ENCODE assay signal across 15 mouse cellular contexts in the genomic region with DNA sequence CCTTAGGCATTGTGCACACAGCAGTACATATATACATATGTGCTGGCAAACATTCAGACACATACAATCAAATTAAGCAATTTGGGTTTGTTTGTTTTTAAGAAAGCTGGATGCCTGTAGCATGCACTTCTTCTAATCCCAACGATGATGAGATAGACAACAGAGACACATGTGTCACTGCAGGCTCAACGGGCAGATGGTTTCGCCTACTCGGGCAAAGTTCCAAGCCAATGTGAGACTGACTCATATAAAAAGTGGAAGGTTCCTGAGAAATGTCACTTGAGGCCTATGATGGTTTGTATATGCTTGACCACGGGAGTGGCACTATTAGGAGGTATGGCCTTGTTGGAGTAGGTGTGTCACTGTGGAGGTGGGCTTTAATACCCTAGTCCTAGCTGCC. TPM values are rescaled to one million over a fixed set of nuclear protein-coding genes. Genes with fewer than 3 reads are reported as not detected.
DNase-seq lines count a peak whose midpoint lies in the region; ATAC-seq and TF ChIP-seq lines count a peak whose summit lies in the region.
"Had no signal": no experiment of that assay in that cellular context is flagged by ENCODE, and none has a peak within 500 bp of the region (broad histone marks: within the 10 kb centered on the region; RNA-seq: fewer than 3 reads in every experiment).

No protein-coding gene starts in this region.

- no peaks in the 10 kb centered on the region for H3K36me3 ChIP-seq in stomach, postnatal 0 days (ENCODE audit: control insufficient read depth, insufficient read depth, low read length)
- H3K36me3 ChIP-seq in forebrain, embryonic 15.5 days, result no peaks in the 10 kb centered on the region
- H3K36me3 ChIP-seq: limb, embryonic 15.5 days; midbrain, embryonic 13.5 days; neural tube, embryonic 15.5 days had no signal

- no peaks in the 10 kb centered on the region for H3K4me1 ChIP-seq in stomach, postnatal 0 days (replicated peaks; ENCODE audit: control insufficient read depth, insufficient read depth)
- H3K4me1 ChIP-seq in forebrain, embryonic 15.5 days, result no peaks in the 10 kb centered on the region
- H3K4me1 ChIP-seq: limb, embryonic 15.5 days; midbrain, embryonic 13.5 days; neural tube, embryonic 15.5 days had no signal

- no peaks in the 10 kb centered on the region for H3K9me3 ChIP-seq in stomach, postnatal 0 days (ENCODE audit: control insufficient read depth, low read length)
- H3K9me3 ChIP-seq in forebrain, embryonic 15.5 days, result no peaks in the 10 kb centered on the region
- H3K9me3 ChIP-seq: limb, embryonic 15.5 days; midbrain, embryonic 13.5 days; neural tube, embryonic 15.5 days had no signal

- 59% methylated on average over 5 of the region's 5 CpGs for WGBS in stomach, postnatal 0 days
- WGBS in forebrain, embryonic 15.5 days, result 85% methylated on average over 5 of the region's 5 CpGs

- H3K4me2 ChIP-seq in stomach, postnatal 0 days (replicated peaks; ENCODE audit: low read depth), result no peak overlapping the region
- H3K4me2 ChIP-seq in forebrain, embryonic 15.5 days (replicated peaks), result no peak overlapping the region
- H3K4me2 ChIP-seq: limb, embryonic 15.5 days; midbrain, embryonic 13.5 days; neural tube, embryonic 15.5 days had no signal

- no peak overlapping the region for H3K4me3 ChIP-seq in stomach, postnatal 0 days (ENCODE audit: low read depth, low read length)
- no peak overlapping the region for H3K4me3 ChIP-seq in forebrain, embryonic 15.5 days
- H3K4me3 ChIP-seq: gastrocnemius, adult 2 months; limb, embryonic 15.5 days; midbrain, embryonic 13.5 days; neural tube, embryonic 15.5 days had no signal

- no peak overlapping the region for H3K9ac ChIP-seq in stomach, postnatal 0 days (ENCODE audit: low read length)
- no peak overlapping the region for H3K9ac ChIP-seq in forebrain, embryonic 15.5 days (replicated peaks)
- H3K9ac ChIP-seq: limb, embryonic 15.5 days; midbrain, embryonic 13.5 days; neural tube, embryonic 15.5 days had no signal

- H3K27ac ChIP-seq in stomach, postnatal 0 days (replicated peaks), result no peak overlapping the region
- H3K27ac ChIP-seq in forebrain, embryonic 15.5 days (replicated peaks), result no peak overlapping the region
- H3K27ac ChIP-seq: gastrocnemius, adult 2 months; limb, embryonic 15.5 days; midbrain, embryonic 13.5 days; neural tube, embryonic 15.5 days had no signal

- no peak for TF ChIP-seq CTCF in stomach, postnatal 0 days (IDR thresholded peaks at IDR 0.05; ENCODE audit: low read depth)

- H3K27me3 ChIP-seq in stomach, postnatal 0 days (ENCODE audit: control insufficient read depth, insufficient read depth, low read length), result no peaks in the 10 kb centered on the region
- H3K27me3 ChIP-seq in forebrain, embryonic 15.5 days, result peaks cover 2% of the 10 kb centered on the region; the same call in 1 of the 2 replicates
- H3K27me3 ChIP-seq: neural tube, embryonic 15.5 days had no signal

- DNase-seq in gastrocnemius, postnatal 14 days, result peak; percentile 22
- no peak for DNase-seq in gastrocnemius, postnatal 4 days (ENCODE audit: low spot score in 2 of 2)
- peak; percentile 87 for DNase-seq in 3T3-L1 (ENCODE audit: low read depth, low spot score)
- DNase-seq in adrenal gland, adult 18-20 months (ENCODE audit: low spot score in 2 of 2), result peak; percentile 34 to 35
- DNase-seq in cerebellum, postnatal 14 days, result peak; percentile 25 to 30
- no peak for DNase-seq in stomach, postnatal 0 days (ENCODE audit: low spot score)
- DNase-seq in thymus, postnatal 0 days (ENCODE audit: low spot score), result no peak
- DNase-seq: gastrocnemius, adult 2 months; kidney, postnatal 25 days; spleen, adult 18-20 months had no signal

- no peak for TF ChIP-seq EP300 in stomach, postnatal 0 days (optimal IDR thresholded peaks at IDR 0.05)

- intact Hi-C loops in gastrocnemius, postnatal 14 days (cut with DNase I; ENCODE audit: low total_unique reads), result no loop called here

- no peak for ATAC-seq in stomach, postnatal 0 days (ENCODE audit: low FRiP score, low TSS enrichment)
- ATAC-seq in forebrain, embryonic 15.5 days (replicated peaks), result no peak
- ATAC-seq: inflammation-experienced regulatory T-cells, adult 6 months; midbrain, embryonic 13.5 days had no signal

RNA-seq across cellular contexts. Expression of a gene that starts 5.5 kb away (rescaled TPM):
- 1 to 10 TPM; 1.4 to 1.8 TPM for total RNA-seq in gastrocnemius, postnatal 14 days (2021)
- total RNA-seq in gastrocnemius, postnatal 4 days (2021), result 1 to 10 TPM; 2.6 to 3.5 TPM
- 1 to 10 TPM; 8.3 to 9.6 TPM for total RNA-seq in adrenal gland, adult 18-20 months (2021)
- polyA plus RNA-seq in stomach, postnatal 0 days (2015; fragmentation: Nextera tagmentation; extraction: Ambion mirVana), result 0.59 and 0.92 TPM in 2 replicates
- 0.22 and 0.39 TPM in 2 replicates for polyA plus RNA-seq in thymus, postnatal 0 days (2015; fragmentation: Nextera tagmentation; extraction: Ambion mirVana)
- 4.0 and 4.4 TPM in 2 replicates for polyA plus RNA-seq in forebrain, embryonic 15.5 days (2015; fragmentation: Nextera tagmentation; extraction: Ambion mirVana)

RNA-seq across cellular contexts. Expression of a gene that starts 16.9 kb away (rescaled TPM):
- total RNA-seq in gastrocnemius, postnatal 14 days (2021), result under 1 TPM; 0.64 to 0.70 TPM
- total RNA-seq in gastrocnemius, postnatal 4 days (2021), result under 1 TPM; 0.93 to 0.96 TPM
- under 1 TPM; 0.73 to 0.74 TPM for total RNA-seq in adrenal gland, adult 18-20 months (2021)
- 0.23 and 0.27 TPM in 2 replicates for polyA plus RNA-seq in stomach, postnatal 0 days (2015; fragmentation: Nextera tagmentation; extraction: Ambion mirVana)
- 0.63 and 0.66 TPM in 2 replicates for polyA plus RNA-seq in thymus, postnatal 0 days (2015; fragmentation: Nextera tagmentation; extraction: Ambion mirVana)
- polyA plus RNA-seq in forebrain, embryonic 15.5 days (2015; fragmentation: Nextera tagmentation; extraction: Ambion mirVana), result 1.1 TPM in 2 replicates

Comparison
In these comparisons a context has a peak if more than half of its experiments do, and no peak if none do; other contexts are left out.
1. DNase-seq: peak in gastrocnemius, postnatal 14 days (single experiment), 3T3-L1 (single experiment), adrenal gland, adult 18-20 months (2 of 2) and cerebellum, postnatal 14 days (2 of 2); none in gastrocnemius, postnatal 4 days (0 of 2), stomach, postnatal 0 days (single experiment) and thymus, postnatal 0 days (single experiment).